Mouse (Mus musculus) spleen, embryonic (tissue): ENCODE results near the gene Phlda3.

ENCODE experiments used
- CTCF ChIA-PET: fragments of 350-600 bp; sonication (Branson Sonifier 250); formaldehyde crosslinking; loops from one replicate; lab custom pipeline; 2022; lab: Charles Lee

The Phlda3 gene

GRCm38 (mm10) chr1:135765645-135766591 is at the start of gene Phlda3:
Gene Phlda3, plus strand, starts transcription at chr1:135766119.
- CTCF ChIA-PET = interaction anchor here (0.8 kb wide), 1 partner anchor 46 kb away, joined by 3 read pairs; the partner anchor contains the start of gene Csrp1

DNA sequence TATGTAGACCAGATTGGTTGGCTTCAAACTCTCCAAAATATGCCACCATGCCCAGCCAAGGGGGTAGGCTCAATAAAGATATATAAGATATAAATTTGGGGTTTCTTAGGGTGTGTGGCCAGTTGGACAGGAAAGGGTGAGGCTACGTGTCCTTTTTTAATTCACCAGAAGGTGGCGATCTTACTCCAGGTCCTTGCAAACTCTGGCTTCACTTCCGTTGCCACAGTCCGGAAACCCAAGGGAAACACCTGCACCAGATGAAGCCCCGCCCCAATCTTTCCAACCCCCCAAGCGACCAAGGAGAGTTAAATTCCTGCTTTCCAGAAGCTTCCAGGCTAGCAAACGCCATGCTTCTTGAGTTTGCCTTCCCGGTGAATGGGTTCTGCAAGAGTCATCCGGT is 46.4 kb upstream of the Phlda3 start:
- CTCF ChIA-PET = interaction anchor here (0.6 to 2.3 kb wide), 5 partner anchors 33 to 70 kb away, joined by 3 to 10 read pairs (median 5); partner anchors contain the start of genes Phlda3 and Tnni1

DNA sequence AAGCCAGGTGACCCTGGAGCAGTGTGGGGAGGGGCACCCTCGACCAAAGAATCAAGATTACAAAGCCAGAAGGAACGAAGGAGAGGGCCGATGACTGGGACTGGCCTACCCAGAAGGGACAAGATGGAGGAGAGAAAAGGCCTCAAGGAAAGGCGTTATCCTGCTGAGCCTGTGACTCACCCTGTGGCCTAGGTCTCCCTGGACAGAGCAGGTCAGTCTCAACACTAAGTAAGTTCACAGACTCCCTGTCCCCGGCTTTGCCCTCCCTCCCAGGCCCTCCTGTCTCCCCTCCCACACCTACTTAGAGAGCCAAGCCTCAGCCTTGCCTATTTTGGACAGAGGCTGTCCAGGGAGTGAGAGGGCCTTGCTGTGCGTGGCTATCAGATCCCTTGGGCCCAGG is 45.9 kb upstream of the Phlda3 start, which contains the start of gene Csrp1:
Csrp1 (plus strand) TSS at position 79 of the 400 bp plus-strand sequence.
- CTCF ChIA-PET = interaction anchor here (0.6 to 2.3 kb wide), 5 partner anchors 33 to 69 kb away, joined by 3 to 10 read pairs (median 8); partner anchors contain the start of genes Phlda3 and Tnni1

- CTCF ChIA-PET = interaction anchor here (0.7 kb wide), 1 partner anchor 62 kb away, joined by 6 read pairs; no protein-coding TSS in a partner anchor
These were observed 42.9 kb upstream of the Phlda3 start for GRCm38 (mm10) chr1:135723016-135723415.

GRCm38 (mm10) chr1:135724134-135724533 is 41.8 kb upstream of the Phlda3 start:
- CTCF ChIA-PET = no interaction called here

GRCm38 (mm10) chr1:135725324-135725723 is 40.6 kb upstream of the Phlda3 start:
- CTCF ChIA-PET = no interaction called here

DNA sequence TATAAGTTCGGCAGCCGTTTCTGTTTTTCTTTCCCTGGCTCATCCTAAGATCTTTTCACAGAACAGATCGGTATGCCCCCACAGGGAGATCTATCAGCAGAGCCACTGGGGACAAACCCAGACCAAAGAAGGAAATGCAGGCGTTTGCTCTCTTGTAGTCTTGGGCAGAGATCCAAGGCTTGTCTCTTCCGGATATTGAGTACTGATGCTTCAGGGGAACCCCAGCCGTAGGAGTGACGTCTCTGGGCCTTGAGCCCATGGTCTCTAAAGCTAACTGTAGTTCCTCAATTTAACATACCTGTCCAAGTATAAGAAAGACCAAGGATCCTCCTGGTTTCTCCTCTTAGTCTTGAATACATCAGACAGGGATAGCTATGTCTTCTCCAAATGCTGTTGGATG is 40.0 kb upstream of the Phlda3 start:
- CTCF ChIA-PET = interaction anchor here (1.3 kb wide), 1 partner anchor 27 kb away, joined by 9 read pairs; no protein-coding TSS in a partner anchor

DNA sequence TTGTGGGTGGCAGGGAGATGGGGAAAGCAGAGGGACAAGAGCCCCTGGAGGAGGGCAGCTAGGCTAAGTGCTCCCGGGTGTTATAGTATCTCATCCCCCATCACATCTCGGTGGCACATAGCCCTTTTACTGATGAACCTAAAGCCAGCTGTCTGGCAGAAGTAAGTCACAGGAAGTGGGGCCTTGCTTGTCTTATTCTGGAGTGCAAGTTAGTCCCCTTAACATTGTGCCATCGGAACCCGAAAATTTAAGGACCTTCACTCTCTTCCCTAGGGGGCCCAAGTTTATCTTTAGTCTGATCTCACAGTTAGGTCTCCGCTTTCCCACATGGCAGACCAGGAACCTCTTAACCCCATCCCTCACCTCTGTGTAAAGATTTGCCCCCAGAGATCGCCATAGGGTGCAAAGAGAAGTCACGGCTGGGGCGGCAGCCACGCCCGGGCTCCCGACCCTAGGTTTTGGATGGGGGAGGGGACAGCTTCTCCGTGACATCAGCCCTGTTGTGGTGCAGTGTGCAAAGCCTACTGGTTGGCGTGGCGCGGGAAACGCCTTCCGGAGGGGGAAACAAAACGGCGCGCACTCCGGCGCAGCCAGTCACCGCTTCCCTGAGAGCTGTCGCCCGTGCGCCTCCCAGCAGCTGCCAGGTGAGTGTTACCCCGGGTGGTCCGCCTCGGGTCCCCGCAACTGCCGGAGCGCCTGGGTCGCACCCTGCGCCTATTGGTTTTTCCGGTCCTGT is 37.1 kb upstream of the Phlda3 start:
- CTCF ChIA-PET = interaction anchor here (0.6 to 1.0 kb wide), 2 partner anchors 11 to 749 kb away, joined by 3 to 4 read pairs; no protein-coding TSS in a partner anchor

GRCm38 (mm10) chr1:135729367-135729713 is 36.6 kb upstream of the Phlda3 start:
- CTCF ChIA-PET = interaction anchor here (0.6 to 1.0 kb wide), 4 partner anchors 9 to 748 kb away, joined by 3 to 4 read pairs (median 4); no protein-coding TSS in a partner anchor

DNA sequence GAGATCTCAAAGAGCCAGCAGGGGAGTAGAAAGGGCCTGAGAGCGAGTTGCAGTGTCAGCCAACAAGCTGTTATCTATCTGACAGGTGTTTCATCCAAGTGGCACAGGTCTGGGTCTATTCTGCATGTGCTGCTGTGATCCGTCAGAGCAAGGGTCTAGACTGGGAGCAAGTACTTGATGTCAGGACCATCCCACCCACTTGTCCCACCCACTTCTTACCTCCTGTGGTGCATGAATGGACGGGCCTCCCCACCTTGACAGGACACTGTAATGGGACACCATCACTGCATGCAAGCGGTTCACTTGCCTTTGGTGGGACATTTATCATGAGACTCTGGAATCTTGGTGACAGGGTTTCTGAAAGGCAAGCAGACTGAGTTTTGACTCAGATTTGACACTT is 36.1 kb upstream of the Phlda3 start:
- CTCF ChIA-PET = interaction anchor here (0.7 to 1.0 kb wide), 3 partner anchors 9 to 10 kb away, joined by 3 to 4 read pairs (median 3); no protein-coding TSS in a partner anchor

GRCm38 (mm10) chr1:135730296-135730695 is 35.6 kb upstream of the Phlda3 start:
- CTCF ChIA-PET = interaction anchor here (0.7 kb wide), 3 partner anchors 8 to 47 kb away, joined by 3 to 4 read pairs (median 3); no protein-coding TSS in a partner anchor

GRCm38 (mm10) chr1:135731393-135731792 is 34.5 kb upstream of the Phlda3 start:
- CTCF ChIA-PET = no interaction called here

DNA sequence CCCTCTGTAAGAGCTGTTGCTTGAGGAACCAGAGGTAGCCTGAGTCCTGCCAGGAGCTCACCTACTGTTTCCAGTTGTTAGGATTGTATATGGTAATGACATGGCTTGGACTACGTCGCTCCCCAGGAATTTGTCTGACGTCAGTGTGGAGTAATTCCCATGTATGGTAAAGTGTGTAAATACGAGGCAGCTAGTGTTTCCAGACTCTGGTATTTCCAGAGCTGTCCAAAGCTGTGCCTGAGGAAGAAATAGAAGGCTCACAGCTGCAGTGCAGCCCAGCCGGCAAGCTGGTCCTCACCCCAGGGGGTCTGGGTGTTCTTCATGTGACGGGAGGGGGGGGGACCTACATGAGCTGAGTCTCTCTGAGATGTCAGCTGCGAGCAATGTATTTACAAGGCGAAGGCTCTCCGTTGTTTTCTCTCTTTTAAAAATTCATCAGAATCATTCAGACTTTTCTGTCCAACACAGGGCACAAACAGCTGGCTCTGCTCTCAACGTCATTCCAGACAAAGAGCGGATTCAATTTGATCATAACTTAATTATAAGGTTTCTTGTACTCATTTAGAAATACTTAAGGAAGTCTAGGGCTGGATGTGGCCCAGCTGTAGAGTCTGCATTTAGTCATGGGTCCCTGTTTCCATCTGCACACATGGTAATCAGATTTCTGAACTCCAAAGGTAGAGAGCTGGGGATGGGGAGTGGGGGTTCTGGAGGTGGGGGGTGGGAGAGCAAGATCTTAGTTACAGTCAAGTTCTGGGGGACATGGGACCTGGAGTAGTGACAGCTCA is 33.8 kb upstream of the Phlda3 start:
- CTCF ChIA-PET = interaction anchor here (0.6 kb wide), 1 partner anchor 47 kb away, joined by 3 read pairs; the partner anchor contains the start of gene Tnni1

DNA sequence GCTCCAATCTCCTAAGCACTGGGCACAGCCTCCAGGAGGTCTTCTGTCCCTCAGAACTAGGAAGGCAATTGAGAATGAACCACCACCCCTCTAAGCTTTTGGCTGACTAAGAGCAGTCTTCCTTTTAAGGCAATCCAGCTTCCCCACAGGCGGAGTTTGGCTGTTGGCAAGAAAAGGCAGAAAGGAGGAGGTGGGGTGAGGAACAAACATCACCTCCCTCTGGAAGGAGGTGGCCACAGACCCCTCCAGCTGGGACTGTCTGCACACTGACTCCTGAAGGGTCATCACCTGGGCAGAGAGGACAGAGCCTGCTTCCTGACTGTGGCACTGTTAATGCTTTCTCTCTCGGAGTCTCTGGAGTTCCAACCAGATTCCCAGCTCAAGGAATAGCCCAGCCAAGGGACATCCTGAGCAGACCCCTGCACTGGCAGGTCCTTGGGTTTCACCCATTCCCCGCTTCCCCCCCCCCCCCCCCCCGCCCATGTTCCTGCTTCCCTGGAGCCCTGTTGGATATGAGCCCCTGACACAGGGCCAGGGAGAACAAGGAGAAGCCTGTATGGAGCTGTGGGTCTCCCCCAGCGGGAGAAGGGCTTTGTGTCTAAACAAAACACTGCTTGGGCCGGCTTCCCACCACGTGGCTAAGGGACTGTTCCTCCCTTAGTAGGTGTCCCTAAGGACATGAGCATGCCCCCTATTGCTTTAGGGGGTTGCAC is 31.5 kb upstream of the Phlda3 start:
- CTCF ChIA-PET = interaction anchor here (0.7 kb wide), 1 partner anchor 1035 kb away, joined by 4 read pairs; no protein-coding TSS in a partner anchor

GRCm38 (mm10) chr1:135735460-135735859 is 30.5 kb upstream of the Phlda3 start:
- CTCF ChIA-PET = no interaction called here

DNA sequence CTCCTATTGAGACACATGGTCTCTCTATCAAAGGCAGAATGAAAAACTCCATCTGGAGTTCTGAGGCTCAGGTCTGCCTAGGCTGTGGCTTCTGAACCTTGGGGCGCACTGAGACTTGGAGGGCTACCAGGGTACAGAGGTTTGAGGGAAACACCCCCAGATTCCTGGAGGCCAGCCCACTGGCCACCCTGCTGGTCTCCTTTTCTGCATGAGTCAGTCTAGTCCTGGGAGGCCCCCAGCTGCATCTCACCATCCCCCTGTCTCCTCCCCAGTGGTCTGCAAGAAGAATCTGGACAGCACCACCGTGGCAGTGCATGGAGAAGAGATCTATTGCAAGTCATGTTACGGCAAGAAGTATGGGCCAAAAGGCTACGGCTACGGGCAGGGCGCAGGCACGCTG is 20.9 kb upstream of the Phlda3 start:
- CTCF ChIA-PET = no interaction called here

GRCm38 (mm10) chr1:135746248-135746647 is 19.7 kb upstream of the Phlda3 start:
- CTCF ChIA-PET = interaction anchor here (0.6 kb wide), 1 partner anchor 28 kb away, joined by 3 read pairs; no protein-coding TSS in a partner anchor

- CTCF ChIA-PET = interaction anchor here (0.8 to 1.6 kb wide), 7 partner anchors 10 to 39 kb away, joined by 3 to 10 read pairs (median 5); no protein-coding TSS in a partner anchor
These were observed 13.1 kb upstream of the Phlda3 start for GRCm38 (mm10) chr1:135752737-135753348.

GRCm38 (mm10) chr1:135755287-135755686 is 10.6 kb upstream of the Phlda3 start:
- CTCF ChIA-PET = no interaction called here
